Mouse (Mus musculus) megakaryocyte, embryonic 14.5 days (primary cell): ENCODE results near the gene Ikzf4.

Experiments
- FLI1 ChIP-seq: IDR thresholded peaks from 2 replicates; pipeline ENCODE4 v1.6.1; 2012; ENCODE audit warnings: low read length, inconsistent platforms, mixed read lengths
- GATA1 ChIP-seq: IDR thresholded peaks from 3 replicates; pipeline ENCODE4 v1.6.1; 2012; ENCODE audit warnings: mixed read lengths, low read length, inconsistent platforms, borderline replicate concordance

GRCm38 (mm10) chr10:128655254-128655653, 9.5 kb upstream of the Ikzf4 start:
- TF ChIP-seq GATA1 (no peak), FLI1 (no peak)
